Mouse (Mus musculus) megakaryocyte, embryonic 14.5 days (primary cell): ENCODE measurements around the gene C8g.

Experiments used
- FLI1 ChIP-seq: IDR thresholded peaks from 2 replicates; pipeline ENCODE4 v1.6.1; 2012; ENCODE audit warnings: low read length, inconsistent platforms, mixed read lengths
- GATA1 ChIP-seq: IDR thresholded peaks from 3 replicates; pipeline ENCODE4 v1.6.1; 2012; ENCODE audit warnings: mixed read lengths, low read length, inconsistent platforms, borderline replicate concordance

GRCm38 (mm10) chr2:25461407-25461806 is 40.1 kb downstream of the C8g start:
- no peak for TF ChIP-seq GATA1
- no peak for TF ChIP-seq FLI1
